Mouse (Mus musculus) embryonic facial prominence, embryonic 12.5 days (tissue): Measurements from ENCODE around the gene Ap3d1. TPM values are rescaled to one million over a fixed set of nuclear protein-coding genes. Genes with fewer than 3 reads are reported as not detected.

Experiments used
- ATAC-seq: fragments of 200-750 bp; cut with Nextera tagmentation; 2 replicates; pipeline ENCODE4 v1.8.0; 2017; ENCODE audit not compliant: insufficient number of reproducible peaks, insufficient read depth, low FRiP score, low TSS enrichment
- H3K27ac ChIP-seq: fragments of 300-500 bp; sonication (generic); 2 replicates; pipeline ENCODE4 v1.5.1; 2016; ENCODE audit warnings: mild to moderate bottlenecking
- H3K27me3 ChIP-seq: fragments of 300-500 bp; sonication (generic); 2 replicates; pipeline ENCODE4 v1.6.1; 2016; ENCODE audit warnings: mild to moderate bottlenecking, moderate library complexity
- H3K36me3 ChIP-seq: fragments of 300-500 bp; sonication (generic); 2 replicates; pipeline ENCODE4 v1.6.1; 2016; ENCODE audit warnings: mild to moderate bottlenecking
- H3K4me1 ChIP-seq: fragments of 300-500 bp; sonication (generic); 2 replicates; pipeline ENCODE4 v1.6.1; 2016
- H3K4me2 ChIP-seq: fragments of 300-500 bp; sonication (generic); replicated peaks from 2 replicates; pipeline ENCODE4 v1.6.1; 2016; ENCODE audit warnings: mild to moderate bottlenecking, moderate library complexity
- H3K4me3 ChIP-seq: fragments of 300-500 bp; sonication (generic); 2 replicates; pipeline ENCODE4 v1.5.1; 2016; ENCODE audit warnings: mild to moderate bottlenecking
- H3K9ac ChIP-seq: fragments of 300-500 bp; sonication (generic); 2 replicates; pipeline ENCODE4 v1.6.1; 2016; ENCODE audit warnings: mild to moderate bottlenecking, moderate library complexity
- H3K9me3 ChIP-seq: fragments of 300-500 bp; sonication (generic); 2 replicates; pipeline ENCODE4 v1.6.1; 2016; ENCODE audit warnings: mild to moderate bottlenecking, moderate library complexity
- WGBS: fragments of 180-500 bp; shearing (Covaris S2); methylation state at CpG from one replicate; pipeline ENCODE4 v1.1.7; 2016; 5-methylcytosine and 5-hydroxymethylcytosine counted together
- polyA plus RNA-seq: library from polyadenylated mRNA; unstranded; fragments of >200 nt; fragmentation: Nextera tagmentation; extraction: Ambion mirVana; gene quantifications from 2 replicates; pipeline ENCODE4 v1.2.1, GENCODE M21; 2016

The Ap3d1 gene
- polyA plus RNA-seq, 1 experiment from 2014 or later, result 84.7 TPM

GRCm38 (mm10) chr10:80659213-80659612 lies 82.9 kb downstream of the Ap3d1 start:
- no peaks in the 10 kb centered on the region for H3K36me3 ChIP-seq
- no peak for ATAC-seq
- no peaks in the 10 kb centered on the region for H3K9me3 ChIP-seq
- no peak overlapping the region for H3K4me3 ChIP-seq
- no peaks in the 10 kb centered on the region for H3K27me3 ChIP-seq
- no peak overlapping the region for H3K9ac ChIP-seq
- no peak overlapping the region for H3K4me2 ChIP-seq
- H3K4me1 ChIP-seq, result peaks cover 26% of the 10 kb centered on the region
- H3K27ac ChIP-seq, result no peak overlapping the region
- WGBS, result 14% methylated on average over 10 of the region's 10 CpGs

- WGBS, result 69% methylated on average over 4 of the region's 4 CpGs
- H3K27me3 ChIP-seq, result no peaks in the 10 kb centered on the region
- H3K4me3 ChIP-seq, result no peak overlapping the region
- H3K9ac ChIP-seq, result no peak overlapping the region
- no peaks in the 10 kb centered on the region for H3K9me3 ChIP-seq
- H3K4me2 ChIP-seq, result no peak overlapping the region
- no peak for ATAC-seq
- no peak overlapping the region for H3K27ac ChIP-seq
- peaks cover 27% of the 10 kb centered on the region for H3K4me1 ChIP-seq
- H3K36me3 ChIP-seq, result no peaks in the 10 kb centered on the region
These were observed 83.2 kb downstream of the Ap3d1 start for GRCm38 (mm10) chr10:80658841-80659202.

GRCm38 (mm10) chr10:80658194-80658840 lies 83.7 kb downstream of the Ap3d1 start:
- Histone ChIP-seq H3K4me3 (no peak overlapping the region), H3K27me3 (no peaks in the 10 kb centered on the region), H3K9me3 (no peaks in the 10 kb centered on the region), H3K27ac (no peak overlapping the region), H3K4me2 (no peak overlapping the region), H3K9ac (no peak overlapping the region), H3K36me3 (no peaks in the 10 kb centered on the region), H3K4me1 (peaks cover 27% of the 10 kb centered on the region)
- no peak for ATAC-seq
- 86% methylated on average over 14 of the region's 14 CpGs for WGBS

Other genes with a start within 250 kb of the Ap3d1 start
- 0.10 and 0.13 TPM in 2 replicates for gene Onecut3, start 247.4 kb downstream of the Ap3d1 start, polyA plus RNA-seq
- gene Atp8b3, start 203.1 kb downstream of the Ap3d1 start, polyA plus RNA-seq, result 0.19 and 0.23 TPM in 2 replicates
- gene Rexo1, start 180.7 kb downstream of the Ap3d1 start, polyA plus RNA-seq, result 32.9 and 33.1 TPM in 2 replicates
- 12.4 and 12.5 TPM in 2 replicates for gene Klf16, start 164.9 kb downstream of the Ap3d1 start, polyA plus RNA-seq
- gene Abhd17a, start 151.9 kb downstream of the Ap3d1 start, polyA plus RNA-seq, result 123 and 125 TPM in 2 replicates
- 77.4 and 80.6 TPM in 2 replicates for gene Scamp4, start 139.4 kb downstream of the Ap3d1 start, polyA plus RNA-seq
- 7.0 and 7.8 TPM in 2 replicates for gene Adat3, start 139.4 kb downstream of the Ap3d1 start, polyA plus RNA-seq
- 4.7 and 5.9 TPM in 2 replicates for gene Gm49322, start 136.2 kb downstream of the Ap3d1 start, polyA plus RNA-seq
- gene Csnk1g2, start 119.4 kb downstream of the Ap3d1 start, polyA plus RNA-seq, result 250 and 263 TPM in 2 replicates
- gene Btbd2, start 85.2 kb downstream of the Ap3d1 start, polyA plus RNA-seq, result 109 and 110 TPM in 2 replicates
- gene Mknk2, start 64.2 kb downstream of the Ap3d1 start, polyA plus RNA-seq, result 117 and 122 TPM in 2 replicates
- 57.4 and 60.9 TPM in 2 replicates for gene Mob3a, start 40.3 kb downstream of the Ap3d1 start, polyA plus RNA-seq
- 20.5 and 23.6 TPM in 2 replicates for gene Izumo4, start 40.1 kb downstream of the Ap3d1 start, polyA plus RNA-seq
- 23.5 and 26.1 TPM in 2 replicates for gene Dot1l, start 12.9 kb upstream of the Ap3d1 start, polyA plus RNA-seq
- gene Sf3a2, start 55.9 kb upstream of the Ap3d1 start, polyA plus RNA-seq, result 64.8 and 71.7 TPM in 2 replicates
- gene Plekhj1, start 56.4 kb upstream of the Ap3d1 start, polyA plus RNA-seq, result 132 and 142 TPM in 2 replicates
- gene Amh, start 63.0 kb upstream of the Ap3d1 start, polyA plus RNA-seq, result not detected in 2 replicates
- gene Jsrp1, start 71.2 kb upstream of the Ap3d1 start, polyA plus RNA-seq, result 1.6 and 1.8 TPM in 2 replicates
- gene Oaz1, start 84.4 kb upstream of the Ap3d1 start, polyA plus RNA-seq, result 1,786 and 1,871 TPM in 2 replicates
- gene Lingo3, start 101.8 kb upstream of the Ap3d1 start, polyA plus RNA-seq, result 1.7 and 2.1 TPM in 2 replicates
- gene Lsm7, start 112.9 kb upstream of the Ap3d1 start, polyA plus RNA-seq, result 314 and 329 TPM in 2 replicates
- 52.0 and 53.0 TPM in 2 replicates for gene Sppl2b, start 113.0 kb upstream of the Ap3d1 start, polyA plus RNA-seq
- 0.09 and 0.10 TPM in 2 replicates for gene Tmprss9, start 129.6 kb upstream of the Ap3d1 start, polyA plus RNA-seq
- 308 and 322 TPM in 2 replicates for gene Timm13, start 158.7 kb upstream of the Ap3d1 start, polyA plus RNA-seq
- gene Lmnb2, start 176.0 kb upstream of the Ap3d1 start, polyA plus RNA-seq, result 70.3 TPM in 2 replicates
- gene Gadd45b, start 187.8 kb upstream of the Ap3d1 start, polyA plus RNA-seq, result 15.9 and 20.5 TPM in 2 replicates